Comparison of ENCODE assay signal across 20 mouse cellular contexts in genomic region chr3:130573243-130573642, GRCm38 (mm10). TPM values are rescaled to one million over a fixed set of nuclear protein-coding genes. Genes with fewer than 3 reads are reported as not detected.
DNase-seq lines count a peak whose midpoint lies in the region; ATAC-seq and TF ChIP-seq lines count a peak whose summit lies in the region.
"Had no signal": no experiment of that assay in that cellular context is flagged by ENCODE, and none has a peak within 500 bp of the region (broad histone marks: within the 10 kb centered on the region; RNA-seq: fewer than 3 reads in every experiment).

No protein-coding gene starts in this region.

- no peaks in the 10 kb centered on the region for H3K4me1 ChIP-seq in kidney, postnatal 0 days (replicated peaks; ENCODE audit: insufficient read depth, low read length)
- H3K4me1 ChIP-seq in thymus, adult 2 months (replicated peaks; ENCODE audit: control insufficient read depth, insufficient read depth, low read length) = no peaks in the 10 kb centered on the region
- H3K4me1 ChIP-seq in limb, embryonic 10.5 days = peaks cover 38% of the 10 kb centered on the region
- H3K4me1 ChIP-seq: embryonic facial prominence, embryonic 15.5 days; forebrain, embryonic 12.5 days; hindbrain, embryonic 15.5 days; megakaryocyte, embryonic 14.5 days had no signal

- no peak overlapping the region for H3K9ac ChIP-seq in kidney, postnatal 0 days (ENCODE audit: low read depth, low read length)
- H3K9ac ChIP-seq: embryonic facial prominence, embryonic 15.5 days; forebrain, embryonic 12.5 days; hindbrain, embryonic 15.5 days; neural tube, embryonic 13.5 days had no signal

- no peak overlapping the region for H3K4me2 ChIP-seq in kidney, postnatal 0 days (ENCODE audit: low read length)
- H3K4me2 ChIP-seq: embryonic facial prominence, embryonic 15.5 days; forebrain, embryonic 12.5 days; hindbrain, embryonic 15.5 days; neural tube, embryonic 13.5 days had no signal

- peak; percentile 7 for DNase-seq in CD4-positive, CD25-positive, alpha-beta regulatory T cell, adult 2 months (ENCODE audit: low read depth, low spot score)
- DNase-seq in kidney, postnatal 0 days (ENCODE audit: low spot score) = no peak
- DNase-seq in kidney, postnatal 36 days = no peak
- DNase-seq in thymus, postnatal 4 days = peak; percentile 16
- DNase-seq in thymus, adult 2 months = no peak
- DNase-seq in limb, embryonic 10.5 days (ENCODE audit: low spot score) = no peak
- no peak for DNase-seq in heart, adult 11 months
- DNase-seq: heart, adult 18-20 months; heart, postnatal 14 days; kidney, adult 9 months; right cerebral cortex, adult 18-20 months; thymus, postnatal 25 days had no signal

- H3K27me3 ChIP-seq in kidney, postnatal 0 days (ENCODE audit: insufficient read depth, low read length) = no peaks in the 10 kb centered on the region
- H3K27me3 ChIP-seq in thymus, adult 2 months (ENCODE audit: control insufficient read depth, insufficient read depth, low read length) = no peaks in the 10 kb centered on the region
- H3K27me3 ChIP-seq in limb, embryonic 10.5 days (ENCODE audit: low read depth, poor library complexity, severe bottlenecking) = peaks cover 4% of the 10 kb centered on the region; the same call in 1 of the 2 replicates
- H3K27me3 ChIP-seq: embryonic facial prominence, embryonic 15.5 days; forebrain, embryonic 12.5 days; hindbrain, embryonic 15.5 days; megakaryocyte, embryonic 14.5 days had no signal

- H3K4me3 ChIP-seq in kidney, postnatal 0 days (replicated peaks; ENCODE audit: low read depth, low read length) = no peak overlapping the region
- no peak overlapping the region for H3K4me3 ChIP-seq in thymus, adult 2 months (ENCODE audit: control insufficient read depth, insufficient read depth, low read length)
- H3K4me3 ChIP-seq in limb, embryonic 10.5 days = no peak overlapping the region
- H3K4me3 ChIP-seq: embryonic facial prominence, embryonic 15.5 days; forebrain, embryonic 12.5 days; hindbrain, embryonic 15.5 days; megakaryocyte, embryonic 14.5 days; neural tube, embryonic 13.5 days had no signal

- peak; percentile 61 for TF ChIP-seq CTCF in kidney, postnatal 0 days (IDR thresholded peaks at IDR 0.05; ENCODE audit: low read depth)
- no peak for TF ChIP-seq CTCF in thymus, adult 2 months (IDR thresholded peaks at IDR 0.05; ENCODE audit: borderline replicate concordance, control insufficient read depth, extremely low read depth, insufficient read depth, low read length, poor library complexity)

- TF ChIP-seq POLR2A in thymus, adult 2 months (IDR thresholded peaks at IDR 0.05; ENCODE audit: control insufficient read depth, extremely low read depth, insufficient read depth, low read length, poor library complexity) = no peak

- 80% methylated on average over 5 of the region's 5 CpGs for WGBS in kidney, postnatal 0 days
- 82% methylated on average over 5 of the region's 5 CpGs for WGBS in thymus, adult 2 months
- WGBS in limb, embryonic 10.5 days = 70% methylated on average over 5 of the region's 5 CpGs

- no peak overlapping the region for H3K27ac ChIP-seq in kidney, postnatal 0 days
- no peak overlapping the region for H3K27ac ChIP-seq in thymus, adult 2 months (ENCODE audit: control insufficient read depth, insufficient read depth, low read length)
- H3K27ac ChIP-seq in limb, embryonic 10.5 days = no peak overlapping the region
- H3K27ac ChIP-seq: embryonic facial prominence, embryonic 15.5 days; forebrain, embryonic 12.5 days; hindbrain, embryonic 15.5 days; neural tube, embryonic 13.5 days had no signal

- no peak for ATAC-seq in CD4-positive, CD25-positive, alpha-beta regulatory T cell, adult 4 months
- no peak for ATAC-seq in kidney, postnatal 0 days (replicated peaks; ENCODE audit: low FRiP score, low read depth)

- no peaks in the 10 kb centered on the region for H3K36me3 ChIP-seq in kidney, postnatal 0 days (ENCODE audit: insufficient read depth, low read length)
- H3K36me3 ChIP-seq in thymus, adult 2 months (ENCODE audit: control insufficient read depth, insufficient read depth, low read length) = no peaks in the 10 kb centered on the region
- peaks cover 3% of the 10 kb centered on the region; the same call in 1 of the 2 replicates for H3K36me3 ChIP-seq in limb, embryonic 10.5 days
- H3K36me3 ChIP-seq: embryonic facial prominence, embryonic 15.5 days; forebrain, embryonic 12.5 days; hindbrain, embryonic 15.5 days; neural tube, embryonic 13.5 days had no signal

- H3K9me3 ChIP-seq in kidney, postnatal 0 days (replicated peaks; ENCODE audit: low read length) = no peaks in the 10 kb centered on the region
- no peaks in the 10 kb centered on the region for H3K9me3 ChIP-seq in limb, embryonic 10.5 days (replicated peaks)
- H3K9me3 ChIP-seq: embryonic facial prominence, embryonic 15.5 days; forebrain, embryonic 12.5 days; hindbrain, embryonic 15.5 days had no signal

RNA-seq across cellular contexts. Expression of gene Etnppl, which starts 44.0 kb away (rescaled TPM):
- polyA plus RNA-seq in CD4-positive, CD25-positive, alpha-beta regulatory T cell, adult 4 months (2017; shearing (Covaris generic)) = not detected
- 6.7 and 7.6 TPM in 2 replicates for polyA plus RNA-seq in kidney, postnatal 0 days (2015; fragmentation: Nextera tagmentation; extraction: Ambion mirVana)
- 0.08 TPM in 1 of 2 replicates, not detected in the other for polyA plus RNA-seq in thymus, adult 2 months (2012; rRNA removed)
- polyA plus RNA-seq in limb, embryonic 10.5 days (2016; fragmentation: Nextera tagmentation; extraction: Ambion mirVana) = not detected in 2 replicates
- polyA plus RNA-seq: forebrain, embryonic 12.5 days; hindbrain, embryonic 15.5 days; lung, embryonic 16.5 days; neural tube, embryonic 13.5 days; stomach, embryonic 16.5 days had no signal

Comparison
In these comparisons a context has a peak if more than half of its experiments do, and no peak if none do; other contexts are left out.
1. DNase-seq: peak in CD4-positive, CD25-positive, alpha-beta regulatory T cell, adult 2 months (single experiment) and thymus, postnatal 4 days (single experiment); none in kidney, postnatal 0 days (single experiment), kidney, postnatal 36 days (0 of 2), thymus, adult 2 months (single experiment), limb, embryonic 10.5 days (single experiment) and heart, adult 11 months (single experiment).